Mouse (Mus musculus): ENCODE results near the gene Man1c1.

DNA sequence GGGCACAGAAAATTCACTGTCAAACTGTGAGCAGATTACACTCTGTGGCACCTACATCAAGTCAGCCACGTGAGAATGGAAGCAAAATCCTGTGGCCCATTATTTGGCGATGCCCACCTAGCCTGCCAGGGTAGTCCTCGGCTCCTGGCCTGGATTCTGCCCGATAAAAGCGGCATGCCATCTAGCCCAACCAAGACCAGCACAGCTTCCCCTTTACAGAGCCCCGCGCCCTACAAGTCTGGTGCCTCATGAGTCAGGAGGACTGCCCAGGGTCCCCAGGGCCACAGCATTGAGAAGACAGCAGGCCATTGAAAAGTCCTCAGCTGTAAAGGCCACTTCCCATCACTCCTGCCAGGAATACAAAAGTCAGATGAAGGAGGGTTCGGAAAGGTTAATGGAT is 31.8 kb downstream of the Man1c1 start:
- no peak for TF ChIP-seq CTCF (IDR thresholded peaks at IDR 0.05; ENCODE audit: extremely low read depth, insufficient read depth, insufficient read length, insufficient replicate concordance)
- TF ChIP-seq POLR2A (IDR thresholded peaks at IDR 0.05; ENCODE audit: low read depth, low read length) = no peak

Data from spleen, adult 2 months (tissue).